Mouse (Mus musculus): ENCODE data around the gene Ppip5k2.
A peak's percentile ranks its signal among the peaks of the same experiment; 100 is the strongest.

The Ppip5k2 gene

GRCm38 (mm10) chr1:97753216-97753615, 17.0 kb downstream of the Ppip5k2 start:
- no peak for DNase-seq

GRCm38 (mm10) chr1:97748163-97748562, 22.0 kb downstream of the Ppip5k2 start:
- no peak for DNase-seq

- no peak for DNase-seq
Observed at GRCm38 (mm10) chr1:97746261-97746660, 23.9 kb downstream of the Ppip5k2 start.

- no peak for DNase-seq
Observed at GRCm38 (mm10) chr1:97745712-97746111, 24.5 kb downstream of the Ppip5k2 start.

GRCm38 (mm10) chr1:97743063-97743462, 27.1 kb downstream of the Ppip5k2 start:
- no peak for DNase-seq

GRCm38 (mm10) chr1:97729339-97729738, 40.9 kb downstream of the Ppip5k2 start:
- DNase-seq, result no peak

- DNase-seq, result no peak
Observed at GRCm38 (mm10) chr1:97726730-97727129, 43.5 kb downstream of the Ppip5k2 start.

GRCm38 (mm10) chr1:97718440-97718839, 51.8 kb downstream of the Ppip5k2 start:
- DNase-seq, result peak; percentile 91

GRCm38 (mm10) chr1:97714334-97714868, 55.8 kb downstream of the Ppip5k2 start:
- DNase-seq, result no peak

- DNase-seq, result no peak
Observed at GRCm38 (mm10) chr1:97710520-97710919, 59.7 kb downstream of the Ppip5k2 start.

GRCm38 (mm10) chr1:97705389-97705788, 64.8 kb downstream of the Ppip5k2 start:
- no peak for DNase-seq

GRCm38 (mm10) chr1:97704646-97705045, 65.6 kb downstream of the Ppip5k2 start:
- DNase-seq, result no peak

GRCm38 (mm10) chr1:97698956-97699570, 71.1 kb downstream of the Ppip5k2 start:
- peak; percentile 89 for DNase-seq

GRCm38 (mm10) chr1:97697273-97697672, 72.9 kb downstream of the Ppip5k2 start:
- no peak for DNase-seq

GRCm38 (mm10) chr1:97693825-97694224, 76.4 kb downstream of the Ppip5k2 start:
- DNase-seq, result no peak

GRCm38 (mm10) chr1:97688756-97689155, 81.5 kb downstream of the Ppip5k2 start:
- DNase-seq, result no peak

GRCm38 (mm10) chr1:97676526-97677177, 93.6 kb downstream of the Ppip5k2 start:
- DNase-seq, result no peak

- DNase-seq, result peak; percentile 88
Observed at GRCm38 (mm10) chr1:97676115-97676514, 94.1 kb downstream of the Ppip5k2 start.

GRCm38 (mm10) chr1:97672849-97673248, 97.4 kb downstream of the Ppip5k2 start:
- peak; percentile 93 for DNase-seq

- no peak for DNase-seq
Observed at GRCm38 (mm10) chr1:97667288-97667687, 102.9 kb downstream of the Ppip5k2 start.

- peak; percentile 89 for DNase-seq
Observed at GRCm38 (mm10) chr1:97662324-97662723, 107.9 kb downstream of the Ppip5k2 start.

GRCm38 (mm10) chr1:97661406-97662241, 108.6 kb downstream of the Ppip5k2 start, which contains the start of gene D1Ertd622e:
TSS of gene D1Ertd622e (minus strand) at chr1:97662074.
- DNase-seq, result peak; percentile 99

GRCm38 (mm10) chr1:97660687-97661405, 109.4 kb downstream of the Ppip5k2 start:
- DNase-seq, result peak; percentile 97
